Mouse (Mus musculus) spleen, adult 2 months (tissue): ENCODE data around the gene Antxr1. TPM values are rescaled to one million over a fixed set of nuclear protein-coding genes. Genes with fewer than 3 reads are reported as not detected.

Experiments used
- DNase-seq, 2 experiments: peaks; one replicate each; pipeline versions ENCODE4 v3.0.0 to v3.0.0-alpha.2; 2012 to 2021; ENCODE audit warnings: low spot score in 2 of 2, low read depth in 1 of 2
- H3K27ac ChIP-seq: fragments of 200-500 bp; 2 replicates; pipeline ENCODE4 v1.5.1; 2012; ENCODE audit warnings: low read length, inconsistent platforms; ENCODE audit not compliant: insufficient read depth
- H3K27me3 ChIP-seq: fragments of 200-500 bp; 2 replicates; pipeline ENCODE4 v1.6.1; 2012; ENCODE audit warnings: mild to moderate bottlenecking, moderate library complexity, low read length, inconsistent platforms; ENCODE audit not compliant: control insufficient read depth, insufficient read depth
- H3K36me3 ChIP-seq: fragments of 200-500 bp; 2 replicates; pipeline ENCODE4 v1.6.1; 2012; ENCODE audit warnings: mild to moderate bottlenecking, low read length, inconsistent platforms; ENCODE audit not compliant: control insufficient read depth, insufficient read depth
- H3K4me1 ChIP-seq: fragments of 200-500 bp; 2 replicates; pipeline ENCODE4 v1.6.1; 2011; ENCODE audit warnings: inconsistent platforms; ENCODE audit not compliant: control insufficient read depth, insufficient read depth, insufficient read length
- H3K4me3 ChIP-seq: fragments of 200-500 bp; 2 replicates; pipeline ENCODE4 v1.5.1; 2011; ENCODE audit warnings: mild to moderate bottlenecking, inconsistent platforms; ENCODE audit not compliant: insufficient read depth, insufficient read length; ENCODE audit errors: extremely low read depth
- CTCF ChIP-seq: fragments of 200-500 bp; IDR thresholded peaks from 2 replicates; pipeline ENCODE4 v1.5.1; 2011; ENCODE audit warnings: mild to moderate bottlenecking, inconsistent platforms; ENCODE audit not compliant: insufficient read depth, insufficient read length, insufficient replicate concordance; ENCODE audit errors: extremely low read depth
- POLR2A ChIP-seq: fragments of 200-500 bp; IDR thresholded peaks from 2 replicates; pipeline ENCODE4 v1.6.1; 2011; ENCODE audit warnings: low read depth, low read length, inconsistent platforms
- WGBS: fragments of 180-500 bp; shearing (Covaris S2); methylation state at CpG from one replicate; pipeline ENCODE4 v1.1.7; 2018; 5-methylcytosine and 5-hydroxymethylcytosine counted together
- polyA plus RNA-seq: library from polyadenylated mRNA; depleted of rRNA; stranded (reverse); fragments of >200 nt; gene quantifications from 2 replicates; pipeline ENCODE4 v1.2.3, GENCODE M21; 2012

Gene Antxr1
- polyA plus RNA-seq, 1 experiment: 4.2 TPM

- DNase-seq: no peak
- TF ChIP-seq CTCF (no peak), POLR2A (no peak)
- WGBS: 40% methylated on average over 3 of the region's 3 CpGs
- Histone ChIP-seq H3K27me3 (no peaks in the 10 kb centered on the region; the same call in 1 of the 2 replicates), H3K36me3 (no peaks in the 10 kb centered on the region), H3K4me1 (no peaks in the 10 kb centered on the region), H3K4me3 (no peak overlapping the region), H3K27ac (no peak overlapping the region)
Measured at GRCm38 (mm10) chr6:87277527-87277926, 58.1 kb downstream of the Antxr1 start.

GRCm38 (mm10) chr6:87276941-87277340 lies 58.7 kb downstream of the Antxr1 start:
- DNase-seq: no peak
- H3K36me3 ChIP-seq: no peaks in the 10 kb centered on the region
- H3K4me3 ChIP-seq: no peak overlapping the region
- no peak for TF ChIP-seq CTCF
- TF ChIP-seq POLR2A: no peak
- 91% methylated on average over 7 of the region's 7 CpGs for WGBS
- H3K27me3 ChIP-seq: no peaks in the 10 kb centered on the region; the same call in 1 of the 2 replicates
- no peaks in the 10 kb centered on the region for H3K4me1 ChIP-seq
- H3K27ac ChIP-seq: no peak overlapping the region

- DNase-seq: no peak
Measured at GRCm38 (mm10) chr6:87274779-87275178, 60.8 kb downstream of the Antxr1 start.

GRCm38 (mm10) chr6:87273791-87274190 lies 61.8 kb downstream of the Antxr1 start:
- Histone ChIP-seq H3K27ac (no peak overlapping the region), H3K4me1 (no peaks in the 10 kb centered on the region), H3K4me3 (no peak overlapping the region), H3K36me3 (no peaks in the 10 kb centered on the region), H3K27me3 (no peaks in the 10 kb centered on the region; the same call in 1 of the 2 replicates)
- TF ChIP-seq CTCF: no peak
- no peak for TF ChIP-seq POLR2A
- no peak for DNase-seq
- WGBS: 60% methylated on average over 3 of the region's 3 CpGs

More at GRCm38 (mm10) chr6:87274779-87275178, 60.8 kb downstream of the Antxr1 start:
- no peaks in the 10 kb centered on the region; the same call in 1 of the 2 replicates for H3K27me3 ChIP-seq
- H3K36me3 ChIP-seq: no peaks in the 10 kb centered on the region
- no peak overlapping the region for H3K4me3 ChIP-seq
- 91% methylated on average over 5 of the region's 5 CpGs for WGBS
- no peak for TF ChIP-seq CTCF
- TF ChIP-seq POLR2A: no peak
- no peaks in the 10 kb centered on the region for H3K4me1 ChIP-seq
- H3K27ac ChIP-seq: no peak overlapping the region

- Histone ChIP-seq H3K27me3 (no peaks in the 10 kb centered on the region; the same call in 1 of the 2 replicates), H3K4me3 (no peak overlapping the region), H3K27ac (no peak overlapping the region), H3K36me3 (no peaks in the 10 kb centered on the region), H3K4me1 (no peaks in the 10 kb centered on the region)
- no peak for DNase-seq
- TF ChIP-seq CTCF: no peak
- no peak for TF ChIP-seq POLR2A
- WGBS: 73% methylated on average over 4 of the region's 4 CpGs
Measured at GRCm38 (mm10) chr6:87273141-87273540, 62.5 kb downstream of the Antxr1 start.

- Histone ChIP-seq H3K4me3 (no peak overlapping the region), H3K27ac (no peak overlapping the region), H3K27me3 (no peaks in the 10 kb centered on the region; the same call in 1 of the 2 replicates), H3K4me1 (no peaks in the 10 kb centered on the region), H3K36me3 (no peaks in the 10 kb centered on the region)
- 85% methylated on average over 2 of the region's 2 CpGs for WGBS
- no peak for DNase-seq
- TF ChIP-seq CTCF: no peak
- no peak for TF ChIP-seq POLR2A
Measured at GRCm38 (mm10) chr6:87272202-87272601, 63.4 kb downstream of the Antxr1 start.

- no peaks in the 10 kb centered on the region for H3K36me3 ChIP-seq
- no peaks in the 10 kb centered on the region; the same call in 1 of the 2 replicates for H3K27me3 ChIP-seq
- no peak overlapping the region for H3K27ac ChIP-seq
- H3K4me1 ChIP-seq: no peaks in the 10 kb centered on the region
- no peak for TF ChIP-seq POLR2A
- TF ChIP-seq CTCF: no peak
- no peak for DNase-seq
- 78% methylated on average over 7 of the region's 7 CpGs for WGBS
- no peak overlapping the region for H3K4me3 ChIP-seq
Measured at GRCm38 (mm10) chr6:87270452-87270851, 65.2 kb downstream of the Antxr1 start.
